Mouse (Mus musculus): Measurements from ENCODE around the gene Nasp.

DNA sequence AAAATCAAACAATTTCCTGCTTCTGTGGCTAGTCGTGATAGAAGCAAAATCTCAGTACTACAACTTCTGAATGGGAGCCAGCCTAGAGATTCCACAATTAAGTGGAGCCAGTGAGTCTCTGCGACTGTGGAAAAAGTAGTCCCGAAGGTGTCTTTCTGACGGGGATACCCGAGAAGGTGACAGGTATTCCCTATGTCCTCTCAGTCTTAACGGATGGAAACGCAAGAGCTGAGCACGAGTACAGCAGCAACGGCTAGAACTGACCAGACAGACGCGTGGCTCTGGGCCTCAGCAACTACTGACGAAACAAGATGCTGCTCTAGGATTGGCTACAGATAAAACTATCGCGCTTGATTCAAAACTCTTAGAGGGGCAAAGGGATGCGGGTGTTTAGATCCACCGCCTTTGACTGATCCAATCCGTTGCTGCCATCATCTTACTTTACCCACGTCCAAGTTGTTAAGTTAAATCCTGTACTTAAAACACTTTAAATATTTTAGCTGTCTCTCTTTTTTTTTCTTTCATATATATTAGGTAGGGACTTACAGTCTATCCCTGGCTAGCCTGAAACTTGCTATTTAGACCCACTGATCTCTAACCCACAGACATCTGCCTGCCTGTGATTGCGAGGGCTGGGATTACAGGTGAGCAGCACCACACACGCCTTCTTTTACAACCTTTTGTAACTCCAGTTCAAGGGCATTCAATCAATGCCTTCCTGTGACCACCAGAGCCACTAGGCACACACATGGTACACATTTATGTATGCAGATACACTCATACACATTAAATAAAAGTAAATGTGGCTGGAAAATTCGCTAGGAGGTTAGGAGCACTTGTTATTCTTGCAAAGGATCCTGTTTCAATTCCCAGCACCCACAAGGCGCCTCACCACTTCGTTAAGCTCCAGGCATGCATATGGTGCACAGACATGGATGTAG is at the start of gene Nasp:
- TF ChIP-seq CTCF (IDR thresholded peaks at IDR 0.05; ENCODE audit: low read depth, low read length) (no peak), POLR2A (IDR thresholded peaks at IDR 0.05; ENCODE audit: insufficient read depth, low read length) (no peak), EP300 (IDR thresholded peaks at IDR 0.05; ENCODE audit: insufficient read depth, low read depth, low read length) (no peak; the same call in 1 of the 2 replicates)
